Mouse (Mus musculus) cerebellum, adult 2 months (tissue): ENCODE data around the gene Hsd17b6.

ENCODE experiments used
- CTCF ChIP-seq: fragments of 200-500 bp; IDR thresholded peaks from 2 replicates; pipeline ENCODE4 v1.5.1; 2011; ENCODE audit warnings: low read depth, mild to moderate bottlenecking, control low read depth, low read length, moderate library complexity, borderline replicate concordance; ENCODE audit not compliant: insufficient read depth
- POLR2A ChIP-seq: fragments of 200-500 bp; IDR thresholded peaks from 2 replicates; pipeline ENCODE4 v1.6.1; 2011; ENCODE audit warnings: low read length, control low read depth, borderline replicate concordance; ENCODE audit not compliant: insufficient read depth

DNA sequence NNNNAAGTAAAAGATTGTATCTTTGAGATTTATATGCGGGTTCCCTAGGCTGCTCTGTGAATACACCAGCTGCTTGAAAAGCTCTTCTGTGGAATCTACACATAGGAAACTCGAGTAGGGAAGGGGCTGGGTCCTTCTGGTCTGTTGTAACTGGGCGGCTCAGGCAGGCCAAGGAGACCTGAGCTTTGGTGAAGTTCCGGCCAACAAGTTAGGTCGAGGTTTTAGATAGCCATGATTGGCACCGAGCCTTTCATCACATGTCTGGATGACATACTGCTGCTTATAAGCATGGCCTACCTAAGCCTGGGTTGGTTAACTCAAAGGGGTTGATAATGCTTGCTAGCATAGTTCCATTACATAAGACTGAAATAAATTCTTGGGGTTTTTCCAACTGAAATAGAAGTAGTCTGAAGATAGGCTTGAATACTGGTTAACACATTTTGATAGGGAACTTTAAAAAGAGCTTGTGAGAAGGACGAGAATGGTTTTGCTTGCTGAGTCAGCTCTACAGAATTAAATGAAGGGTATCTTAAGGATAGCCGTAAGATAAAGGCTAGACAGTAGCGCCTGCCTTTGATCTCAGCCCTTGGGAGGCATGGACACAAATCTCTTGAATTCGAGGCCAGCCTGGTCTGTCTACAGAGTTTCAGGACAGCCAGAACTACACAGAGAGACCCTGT is 29.5 kb upstream of the Hsd17b6 start:
- TF ChIP-seq POLR2A (no peak), CTCF (no peak)
